Mouse (Mus musculus): ENCODE results near the gene Ankrd22.

DNA sequence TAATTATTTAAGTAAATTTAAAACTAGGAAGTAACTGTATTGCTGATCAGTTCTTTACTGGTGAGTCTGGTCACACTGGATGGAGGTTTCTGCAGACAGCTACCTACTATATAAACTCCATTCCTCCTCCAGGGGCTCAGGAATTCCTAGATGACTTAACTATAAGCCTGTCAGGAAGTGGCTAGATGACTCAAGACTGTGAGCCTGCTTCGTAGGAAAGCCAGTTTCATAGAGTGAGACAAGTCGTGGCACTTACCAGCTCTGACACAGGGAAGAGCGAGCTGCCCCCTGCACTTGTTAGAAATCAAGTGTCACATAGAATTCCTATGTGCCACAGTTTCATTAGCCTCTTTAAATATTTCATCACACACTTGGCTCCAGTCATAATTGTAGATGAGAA lies 5.3 kb upstream of the Ankrd22 start:
- no peak for TF ChIP-seq CTCF (IDR thresholded peaks at IDR 0.05; ENCODE audit: borderline replicate concordance, insufficient read depth, low read depth, low read length)
- no peak for TF ChIP-seq POLR2A (IDR thresholded peaks at IDR 0.05; ENCODE audit: borderline replicate concordance, insufficient read depth, low read length)

Measured in cerebellum, adult 2 months (tissue).